Mouse (Mus musculus) lung, embryonic 16.5 days (tissue): ENCODE results near the gene Slc25a3. TPM values are rescaled to one million over a fixed set of nuclear protein-coding genes. Genes with fewer than 3 reads are reported as not detected.

ENCODE experiments used
- ATAC-seq: fragments of 200-750 bp; cut with Nextera tagmentation; 2 replicates; pipeline ENCODE4 v1.8.0; 2017; ENCODE audit warnings: low read depth, mild to moderate bottlenecking, moderate library complexity
- H3K27ac ChIP-seq: fragments of 300-500 bp; sonication (generic); 2 replicates; pipeline ENCODE4 v1.5.1; 2014; ENCODE audit warnings: mild to moderate bottlenecking, control low read depth, low read length
- H3K27me3 ChIP-seq: fragments of 300-500 bp; sonication (generic); 2 replicates; pipeline ENCODE4 v1.6.1; 2014; ENCODE audit warnings: low read depth, low read length, mixed read lengths; ENCODE audit not compliant: control insufficient read depth, insufficient read depth
- H3K36me3 ChIP-seq: fragments of 300-500 bp; sonication (generic); 2 replicates; pipeline ENCODE4 v1.6.1; 2014; ENCODE audit warnings: low read length; ENCODE audit not compliant: control insufficient read depth, insufficient read depth
- H3K4me1 ChIP-seq: fragments of 300-500 bp; sonication (generic); replicated peaks from 2 replicates; pipeline ENCODE4 v1.6.1; 2014; ENCODE audit warnings: low read length, mixed read lengths; ENCODE audit not compliant: control insufficient read depth, insufficient read depth
- H3K4me2 ChIP-seq: fragments of 300-500 bp; sonication (generic); 2 replicates; pipeline ENCODE4 v1.6.1; 2014; ENCODE audit warnings: low read depth, low read length, control low read depth
- H3K4me3 ChIP-seq: fragments of 300-500 bp; sonication (generic); 2 replicates; pipeline ENCODE4 v1.5.1; 2014; ENCODE audit warnings: mild to moderate bottlenecking, low read length, control low read depth
- H3K9ac ChIP-seq: fragments of 300-500 bp; sonication (generic); 2 replicates; pipeline ENCODE4 v1.6.1; 2014; ENCODE audit warnings: low read length, control low read depth
- H3K9me3 ChIP-seq: fragments of 300-500 bp; sonication (generic); 2 replicates; pipeline ENCODE4 v1.6.1; 2016; ENCODE audit warnings: low read length; ENCODE audit not compliant: control insufficient read depth
- WGBS: fragments of 180-500 bp; shearing (Covaris S2); extraction: QIAGEN DNeasy Blood & Tissue Kit; methylation state at CpG from one replicate; pipeline ENCODE4 v1.1.7; 2014; 5-methylcytosine and 5-hydroxymethylcytosine counted together
- polyA plus RNA-seq: library from polyadenylated mRNA; unstranded; fragments of >200 nt; fragmentation: Nextera tagmentation; extraction: Ambion mirVana; gene quantifications from 2 replicates; pipeline ENCODE4 v1.2.1, GENCODE M21; 2015

Slc25a3 gene
- polyA plus RNA-seq, 1 experiment from 2014 or later, result 406 TPM

GRCm38 (mm10) chr10:91145413-91145812 is 21.6 kb upstream of the Slc25a3 start:
- 97% methylated on average over 7 of the region's 7 CpGs for whole genome bisulfite sequencing
- no peak overlapping the region for H3K9ac ChIP-seq
- ATAC-seq, result 0 out of 2 replicates have a peak, but pooled peaks have one; percentile 30
- H3K27me3 ChIP-seq, result no peaks in the 10 kb centered on the region
- H3K36me3 ChIP-seq, result peaks cover 42% of the 10 kb centered on the region
- H3K9me3 ChIP-seq, result no peaks in the 10 kb centered on the region
- H3K27ac ChIP-seq, result no peak overlapping the region
- H3K4me1 ChIP-seq, result no peaks in the 10 kb centered on the region
- no peak overlapping the region for H3K4me2 ChIP-seq
- no peak overlapping the region for H3K4me3 ChIP-seq

DNA sequence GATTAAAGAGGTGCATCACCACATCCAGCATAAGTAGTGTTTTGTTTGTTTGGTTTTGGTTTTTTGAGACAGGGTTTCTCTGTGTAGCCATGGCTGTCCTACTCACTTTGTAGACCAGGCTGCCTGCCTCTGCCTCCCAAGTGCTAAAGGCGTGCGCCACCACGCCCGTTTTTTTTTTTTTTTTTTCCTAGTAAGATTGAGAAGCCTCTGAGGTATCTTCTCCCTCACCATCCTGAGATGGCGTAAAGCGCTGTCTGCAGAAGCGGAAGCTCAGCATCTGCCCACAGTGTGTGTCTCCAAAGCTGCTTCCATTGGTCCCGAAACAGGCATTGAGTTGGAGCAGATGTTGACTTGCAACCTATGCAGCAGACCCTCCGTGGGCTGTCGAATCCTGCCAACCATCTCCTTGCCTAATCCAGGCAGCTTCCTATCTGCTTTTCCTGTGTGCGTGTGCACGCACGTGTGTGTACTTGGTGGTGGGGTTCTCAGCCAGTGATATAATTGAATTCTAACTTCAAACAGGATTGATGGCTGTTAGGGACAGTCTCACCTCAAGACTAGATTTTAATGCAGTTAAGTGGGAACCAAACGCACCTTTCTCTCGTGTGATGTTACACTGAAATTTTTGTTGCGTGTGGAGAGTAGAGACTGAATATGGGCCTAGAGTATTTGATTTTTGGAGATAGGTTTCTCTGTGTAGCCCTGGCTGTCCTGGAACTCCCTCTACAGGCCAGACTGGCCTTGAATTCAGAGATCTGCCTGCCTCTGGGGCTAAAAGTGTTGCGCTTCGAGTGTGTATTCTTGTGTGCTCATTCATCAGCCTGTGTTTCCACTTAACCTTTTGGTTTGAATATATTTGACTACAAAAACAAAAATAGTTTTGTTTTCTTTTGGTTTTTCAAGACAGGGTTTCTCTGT is 19.7 kb upstream of the Slc25a3 start:
- no peak for ATAC-seq
- Histone ChIP-seq H3K4me1 (no peaks in the 10 kb centered on the region), H3K36me3 (peaks cover 24% of the 10 kb centered on the region), H3K27ac (no peak overlapping the region), H3K9ac (no peak overlapping the region), H3K27me3 (no peaks in the 10 kb centered on the region), H3K4me3 (no peak overlapping the region), H3K9me3 (no peaks in the 10 kb centered on the region), H3K4me2 (no peak overlapping the region)
- WGBS, result 54% methylated on average over 18 of the region's 18 CpGs

GRCm38 (mm10) chr10:91142654-91143191 is 18.9 kb upstream of the Slc25a3 start:
- Histone ChIP-seq H3K4me3 (no peak overlapping the region), H3K27me3 (no peaks in the 10 kb centered on the region), H3K9ac (no peak overlapping the region), H3K36me3 (peaks cover 21% of the 10 kb centered on the region), H3K27ac (no peak overlapping the region), H3K9me3 (no peaks in the 10 kb centered on the region), H3K4me1 (no peaks in the 10 kb centered on the region), H3K4me2 (no peak overlapping the region)
- 66% methylated on average over 10 of the region's 10 CpGs for WGBS
- ATAC-seq, result no peak

DNA sequence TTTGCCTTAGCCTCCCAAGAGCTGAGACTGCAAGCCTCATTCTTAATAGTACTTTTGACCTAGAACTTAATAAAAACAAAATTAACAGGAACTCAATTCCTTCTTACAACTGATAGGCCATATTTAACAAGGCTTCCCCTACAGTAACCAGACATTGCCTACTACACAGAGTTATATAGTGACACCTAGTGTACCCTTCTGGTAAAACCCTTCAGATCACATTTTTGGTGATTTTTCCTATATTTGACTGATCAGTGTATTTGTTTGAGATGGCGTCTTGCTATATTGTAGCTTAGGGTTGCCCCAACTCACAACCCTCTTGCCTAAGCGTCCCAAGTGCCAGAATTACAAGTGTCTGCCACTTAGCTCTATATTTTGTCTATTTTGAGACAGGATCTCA is 17.7 kb upstream of the Slc25a3 start:
- Histone ChIP-seq H3K4me3 (no peak overlapping the region), H3K27ac (no peak overlapping the region), H3K9me3 (no peaks in the 10 kb centered on the region), H3K36me3 (peaks cover 12% of the 10 kb centered on the region), H3K4me1 (no peaks in the 10 kb centered on the region), H3K9ac (no peak overlapping the region), H3K4me2 (no peak overlapping the region), H3K27me3 (no peaks in the 10 kb centered on the region)
- WGBS, result 39% methylated on average over 2 of the region's 2 CpGs
- no peak for ATAC-seq

DNA sequence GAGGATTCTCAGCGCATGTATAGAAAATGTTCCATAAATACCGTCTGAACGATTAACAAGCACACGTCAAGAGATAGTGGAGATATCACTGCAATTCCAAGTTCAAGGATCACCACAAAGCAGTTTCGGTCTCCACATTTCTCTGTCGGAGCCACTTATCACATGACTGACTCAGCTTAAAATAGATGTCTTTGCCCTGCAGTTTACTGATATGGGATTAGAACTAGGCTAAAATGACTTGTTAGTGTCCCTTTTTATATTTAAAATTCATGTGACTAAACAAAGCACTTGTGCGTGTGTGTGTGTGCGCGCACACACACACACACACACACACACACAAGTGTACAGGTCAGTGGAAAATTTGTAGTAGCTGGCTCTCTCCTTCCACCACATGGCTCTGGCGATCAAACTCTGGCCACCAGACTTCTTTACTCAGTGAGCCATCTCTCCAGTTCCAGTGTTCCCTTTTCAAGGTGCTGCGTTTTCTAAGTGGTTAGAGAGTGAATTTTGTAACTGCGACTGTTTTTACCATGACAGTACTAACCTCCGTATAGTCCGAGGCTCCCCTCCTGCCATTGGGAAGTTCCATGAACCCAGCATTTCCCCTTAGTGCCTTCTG is 15.4 kb upstream of the Slc25a3 start:
- no peak overlapping the region for H3K4me3 ChIP-seq
- H3K9ac ChIP-seq, result no peak overlapping the region
- H3K9me3 ChIP-seq, result no peaks in the 10 kb centered on the region
- H3K27me3 ChIP-seq, result no peaks in the 10 kb centered on the region
- no peaks in the 10 kb centered on the region for H3K36me3 ChIP-seq
- 81% methylated on average over 14 of the region's 14 CpGs for WGBS
- no peak for ATAC-seq
- no peak overlapping the region for H3K4me2 ChIP-seq
- H3K27ac ChIP-seq, result no peak overlapping the region
- H3K4me1 ChIP-seq, result no peaks in the 10 kb centered on the region

DNA sequence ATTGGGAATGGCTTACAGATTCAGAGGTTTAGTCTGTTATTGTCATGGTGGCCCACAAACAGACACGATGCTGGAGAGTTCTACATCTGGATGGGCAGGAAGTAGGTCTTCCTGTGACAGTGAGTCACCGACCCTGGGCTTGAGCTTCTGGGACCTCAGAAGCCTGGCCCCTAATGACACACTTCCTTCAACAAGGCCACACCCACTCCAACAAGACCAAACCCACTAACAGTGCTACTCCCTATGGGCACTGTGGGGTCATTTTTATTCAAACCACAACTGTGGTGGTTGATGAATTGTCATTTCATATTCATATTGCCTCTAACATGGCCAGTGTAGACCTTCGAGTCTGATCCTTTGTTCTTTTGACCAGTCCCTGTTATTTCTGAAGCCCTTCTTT is 14.5 kb upstream of the Slc25a3 start:
- no peak overlapping the region for H3K4me3 ChIP-seq
- no peaks in the 10 kb centered on the region for H3K27me3 ChIP-seq
- H3K27ac ChIP-seq, result no peak overlapping the region
- H3K9me3 ChIP-seq, result no peaks in the 10 kb centered on the region
- no peaks in the 10 kb centered on the region for H3K36me3 ChIP-seq
- no peak overlapping the region for H3K4me2 ChIP-seq
- no peak overlapping the region for H3K9ac ChIP-seq
- H3K4me1 ChIP-seq, result no peaks in the 10 kb centered on the region
- 65% methylated on average over 3 of the region's 3 CpGs for WGBS
- no peak for ATAC-seq

DNA sequence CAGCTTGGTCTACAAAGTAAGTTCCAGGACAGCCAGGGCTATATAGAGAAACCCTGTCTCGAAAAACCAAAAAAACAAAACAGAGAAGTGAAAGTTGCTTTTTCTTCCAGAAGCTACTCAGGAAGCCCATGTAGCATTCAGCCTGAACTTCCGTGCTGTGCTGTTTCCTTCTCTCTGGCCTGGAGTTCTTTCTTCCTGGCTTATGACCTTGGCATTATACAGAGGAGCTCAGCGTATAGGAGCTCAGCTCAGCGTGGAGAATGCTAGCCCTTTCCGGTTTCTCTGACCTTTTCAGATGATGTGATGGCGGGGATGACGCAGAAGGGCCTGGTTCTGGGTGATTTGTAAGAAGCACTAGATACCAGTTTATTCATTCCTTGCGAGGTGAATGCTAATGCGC is 13.5 kb upstream of the Slc25a3 start:
- no peaks in the 10 kb centered on the region for H3K27me3 ChIP-seq
- no peaks in the 10 kb centered on the region for H3K36me3 ChIP-seq
- no peak overlapping the region for H3K4me2 ChIP-seq
- H3K4me1 ChIP-seq, result no peaks in the 10 kb centered on the region
- ATAC-seq, result no peak
- H3K27ac ChIP-seq, result no peak overlapping the region
- no peak overlapping the region for H3K9ac ChIP-seq
- no peak overlapping the region for H3K4me3 ChIP-seq
- H3K9me3 ChIP-seq, result no peaks in the 10 kb centered on the region
- 71% methylated on average over 9 of the region's 9 CpGs for WGBS

GRCm38 (mm10) chr10:91135302-91135972 is 11.6 kb upstream of the Slc25a3 start:
- Histone ChIP-seq H3K9ac (no peak overlapping the region), H3K4me3 (no peak overlapping the region), H3K36me3 (no peaks in the 10 kb centered on the region), H3K4me2 (no peak overlapping the region), H3K27ac (no peak overlapping the region), H3K27me3 (no peaks in the 10 kb centered on the region), H3K9me3 (no peaks in the 10 kb centered on the region), H3K4me1 (no peaks in the 10 kb centered on the region)
- WGBS, result 91% methylated on average over 7 of the region's 7 CpGs
- no peak for ATAC-seq

DNA sequence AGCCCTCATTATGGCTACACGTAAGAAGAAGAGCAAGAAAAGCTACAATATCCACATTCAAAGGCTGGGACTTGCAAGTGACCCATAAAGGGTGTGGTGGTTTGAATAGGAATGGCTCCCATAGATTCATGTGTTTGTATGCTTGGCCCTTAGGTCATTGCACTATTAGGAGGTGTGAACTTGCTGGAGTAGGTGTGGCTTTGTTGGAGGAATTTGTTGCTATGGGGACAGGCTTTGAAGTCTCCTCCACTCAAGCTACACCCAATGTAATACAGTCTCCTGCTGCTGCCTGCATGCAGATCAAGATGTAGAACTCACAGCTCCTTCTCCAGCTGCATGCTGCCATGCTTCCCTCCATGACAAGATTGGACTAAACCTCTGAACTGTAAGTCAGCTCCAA is 7.7 kb upstream of the Slc25a3 start:
- 81% methylated on average over 1 of the region's 1 CpGs for WGBS
- no peaks in the 10 kb centered on the region for H3K9me3 ChIP-seq
- H3K36me3 ChIP-seq, result no peaks in the 10 kb centered on the region
- no peaks in the 10 kb centered on the region for H3K4me1 ChIP-seq
- H3K4me3 ChIP-seq, result no peak overlapping the region
- H3K9ac ChIP-seq, result no peak overlapping the region
- no peak overlapping the region for H3K4me2 ChIP-seq
- H3K27me3 ChIP-seq, result no peaks in the 10 kb centered on the region
- no peak overlapping the region for H3K27ac ChIP-seq
- ATAC-seq, result no peak
